Mouse (Mus musculus) spleen, postnatal 4 days (tissue): ENCODE data around the gene A4galt.
"Not testable (repeated sequence)": the region's sequence is repeated elsewhere in the genome, so short reads cannot be mapped to it uniquely, and the experiment has no call there.

Experiments
- DNase-seq, 2 experiments: peaks; one replicate each; pipeline ENCODE4 v3.0.0; 2022; ENCODE audit warnings: low spot score in 2 of 2

The A4galt gene

DNA sequence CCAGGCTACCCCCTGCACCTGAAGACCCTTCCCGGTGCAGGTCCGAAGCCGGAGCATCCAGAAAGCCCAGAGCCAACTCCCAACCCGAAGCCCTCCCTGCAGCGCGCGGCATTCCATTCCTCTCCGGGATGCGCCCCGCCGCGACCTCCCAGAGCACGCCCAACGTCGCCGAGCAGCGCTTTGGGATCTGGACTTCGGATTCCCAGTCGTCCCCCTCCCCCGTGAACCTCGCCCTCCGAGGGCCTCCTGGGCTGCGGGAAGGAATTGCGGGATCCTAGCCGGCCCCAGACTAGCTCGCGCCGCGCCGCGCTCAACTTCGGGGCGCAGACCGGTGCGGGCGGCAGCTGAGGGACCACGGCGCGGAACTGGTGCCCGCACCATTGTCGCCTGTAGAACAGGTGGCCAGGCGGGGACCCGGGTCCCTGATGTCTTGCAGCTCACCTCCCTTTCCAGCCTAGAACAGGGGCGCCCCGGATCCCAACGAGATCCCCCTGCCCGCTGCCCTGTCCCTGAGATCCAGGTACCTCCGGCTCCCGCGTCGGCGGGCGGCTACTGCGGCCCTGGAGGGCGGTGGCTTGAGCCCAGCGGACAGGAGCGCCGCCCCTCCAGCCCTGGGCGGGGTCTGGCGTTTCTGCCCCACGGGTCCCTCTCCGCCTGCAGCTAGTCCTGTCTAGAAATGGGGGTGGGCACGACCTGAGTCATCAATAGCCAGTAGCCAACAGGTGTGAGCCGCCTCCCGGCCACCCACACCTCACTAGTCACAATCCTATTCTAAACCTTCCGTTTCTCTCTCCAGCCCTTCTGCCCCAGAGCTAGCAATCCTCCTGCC is at the start of gene A4galt:
Gene A4galt, minus strand, starts transcription at position 599 of the 829 bp plus-strand sequence.
- no peak for DNase-seq

- DNase-seq, result no peak
These were observed 48.5 kb upstream of the A4galt start for GRCm38 (mm10) chr15:83299916-83300582.

- no peak for DNase-seq
These were observed 47.9 kb upstream of the A4galt start for GRCm38 (mm10) chr15:83299450-83299849.

DNA sequence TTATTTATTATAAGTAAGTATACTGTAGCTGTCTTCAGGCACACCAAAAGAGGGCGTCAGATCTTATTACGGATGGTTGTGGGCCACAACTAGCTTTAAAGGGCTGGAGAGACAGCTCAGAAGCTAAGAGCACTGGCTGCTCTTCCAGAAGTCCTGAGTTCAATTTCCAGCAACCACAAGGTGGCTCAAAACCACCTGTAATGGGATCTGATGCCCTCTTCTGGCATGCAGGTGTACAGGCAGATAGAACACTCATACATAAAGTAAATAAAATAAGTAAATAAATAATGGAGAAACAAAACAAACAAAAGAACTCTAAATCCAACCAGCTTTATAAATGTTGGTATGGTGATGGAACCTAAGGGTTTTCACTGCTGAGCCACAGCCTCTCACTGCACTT is 47.2 kb upstream of the A4galt start:
- DNase-seq, result no peak

GRCm38 (mm10) chr15:83298313-83298712 is 46.7 kb upstream of the A4galt start:
- no peak for DNase-seq

DNA sequence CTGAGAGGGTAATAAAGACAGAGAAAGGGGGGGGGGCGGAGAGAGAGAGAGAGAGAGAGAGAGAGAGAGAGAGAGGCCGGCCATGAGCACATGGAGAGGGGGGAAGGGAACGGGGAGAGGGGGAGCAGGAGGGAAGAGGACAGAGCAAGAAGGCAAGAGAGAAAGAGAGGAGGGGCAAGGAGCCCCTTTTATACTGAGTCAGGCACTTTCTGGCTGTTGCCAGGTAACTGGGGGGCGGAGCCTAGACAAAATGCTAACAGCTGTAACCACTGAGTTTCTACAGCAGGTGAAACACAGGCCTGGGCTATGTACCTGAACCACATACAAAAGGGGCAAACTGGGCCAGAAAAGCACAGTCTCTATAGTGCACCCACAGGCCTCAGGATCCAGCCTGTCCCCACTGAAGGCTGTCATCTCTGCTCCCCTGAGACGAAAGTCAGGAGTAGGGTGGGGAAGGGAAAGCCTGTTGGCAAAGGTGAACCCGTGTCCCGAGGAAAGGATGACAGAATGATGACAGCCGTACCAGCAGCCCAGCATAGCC is 45.3 kb upstream of the A4galt start:
- no peak for DNase-seq

DNA sequence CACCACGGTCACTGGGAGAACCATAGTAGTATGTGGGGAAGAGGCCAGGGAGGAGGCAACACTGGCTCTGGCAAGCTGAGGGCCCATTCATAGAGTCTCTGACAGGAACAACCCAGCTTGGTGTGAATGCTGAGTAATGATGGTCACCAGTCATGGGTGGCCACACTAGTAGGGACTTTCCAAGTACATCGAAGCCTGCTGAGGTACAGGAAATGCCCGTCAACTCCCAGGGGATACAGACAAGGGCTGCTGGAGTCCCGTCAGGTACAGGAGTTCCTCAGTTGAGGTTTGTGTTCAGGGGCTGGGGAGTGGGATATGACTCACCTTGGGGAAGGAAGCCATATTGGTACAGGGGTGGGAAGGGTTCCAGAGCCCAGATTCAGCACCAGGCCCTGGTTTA is 44.5 kb upstream of the A4galt start:
- no peak for DNase-seq

DNA sequence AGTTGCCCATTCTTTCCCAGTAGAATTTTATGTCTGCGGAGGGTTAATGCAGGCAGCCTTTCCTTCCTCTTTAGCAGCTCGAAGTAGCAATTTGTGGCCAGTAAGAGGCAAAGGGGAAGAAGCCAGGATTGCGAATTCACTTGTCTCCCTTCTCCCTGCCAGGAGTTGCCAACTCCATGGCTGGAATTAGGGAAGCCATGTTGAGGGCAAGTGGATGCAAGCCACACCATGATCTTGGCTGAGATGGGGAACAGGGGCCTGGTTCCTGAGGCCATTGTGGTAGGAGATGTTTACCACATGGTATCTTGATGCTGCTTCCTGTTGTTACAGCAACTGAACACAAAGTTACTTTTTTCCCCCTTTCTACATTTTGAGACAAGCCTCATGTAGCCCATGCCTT is 43.4 kb upstream of the A4galt start:
- DNase-seq, result no peak

DNA sequence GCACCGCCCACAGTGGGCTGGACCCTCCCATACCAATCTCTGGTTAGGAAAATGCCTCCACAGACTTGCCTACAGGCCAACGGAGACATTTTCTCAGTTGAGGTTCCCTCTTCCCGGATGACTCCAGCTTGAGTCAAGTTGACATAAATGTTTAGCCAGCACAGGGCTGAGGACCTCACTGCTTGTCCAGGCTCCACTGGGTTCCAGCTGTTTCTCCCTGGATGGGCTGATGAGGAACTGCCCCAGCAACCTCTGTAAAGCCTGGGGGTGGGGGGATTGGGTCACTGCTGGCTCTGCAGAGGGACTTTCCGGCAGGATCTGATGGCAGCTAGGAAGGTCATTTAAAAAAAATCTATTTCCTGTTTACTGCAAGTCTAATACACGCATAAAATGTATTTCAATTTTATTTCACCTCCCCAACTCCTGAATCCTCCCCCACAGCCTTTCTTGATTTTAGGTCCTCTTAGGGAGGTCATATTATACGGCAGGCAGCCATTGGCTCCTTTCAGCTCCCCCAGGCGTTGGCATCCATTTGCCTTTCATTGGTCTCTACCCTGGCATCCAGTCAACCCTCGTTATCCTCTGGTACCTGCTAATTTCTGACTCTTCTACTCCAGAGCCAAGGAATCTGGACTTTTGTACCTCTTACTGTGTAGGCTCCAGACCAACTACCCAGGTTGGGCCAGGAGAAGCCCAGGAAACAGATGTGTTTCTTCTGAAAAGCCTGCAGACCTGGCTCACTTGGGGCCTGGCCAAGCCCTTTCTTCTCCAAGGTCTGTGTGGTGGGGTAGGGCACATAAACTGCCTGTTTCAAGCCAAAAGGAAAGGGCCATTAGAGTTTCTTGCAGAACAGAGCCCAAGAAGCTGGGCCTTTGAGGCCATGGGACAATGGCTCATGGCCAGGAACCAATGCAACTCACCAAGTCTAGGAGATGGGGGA is 42.4 kb upstream of the A4galt start:
- no peak for DNase-seq

DNA sequence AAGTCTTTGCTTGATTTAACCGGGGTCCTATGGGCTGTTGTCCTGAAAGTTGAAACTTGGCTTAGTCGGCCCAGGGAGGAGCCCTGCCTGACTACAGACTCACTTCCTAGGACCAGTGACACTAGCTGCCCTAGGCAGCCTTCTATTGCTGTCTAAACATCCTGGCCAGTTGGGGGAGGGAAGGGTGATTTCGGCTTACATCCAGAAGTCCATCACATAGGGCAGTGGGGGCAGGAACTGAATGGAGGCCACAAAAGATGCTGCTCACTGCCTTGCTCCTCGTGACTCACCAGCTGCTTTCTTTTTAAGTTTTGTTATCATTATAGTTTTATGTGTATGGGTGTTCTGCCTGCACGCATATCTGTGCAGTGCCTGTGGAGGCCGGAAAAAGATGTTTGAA is 41.6 kb upstream of the A4galt start:
- no peak for DNase-seq

DNA sequence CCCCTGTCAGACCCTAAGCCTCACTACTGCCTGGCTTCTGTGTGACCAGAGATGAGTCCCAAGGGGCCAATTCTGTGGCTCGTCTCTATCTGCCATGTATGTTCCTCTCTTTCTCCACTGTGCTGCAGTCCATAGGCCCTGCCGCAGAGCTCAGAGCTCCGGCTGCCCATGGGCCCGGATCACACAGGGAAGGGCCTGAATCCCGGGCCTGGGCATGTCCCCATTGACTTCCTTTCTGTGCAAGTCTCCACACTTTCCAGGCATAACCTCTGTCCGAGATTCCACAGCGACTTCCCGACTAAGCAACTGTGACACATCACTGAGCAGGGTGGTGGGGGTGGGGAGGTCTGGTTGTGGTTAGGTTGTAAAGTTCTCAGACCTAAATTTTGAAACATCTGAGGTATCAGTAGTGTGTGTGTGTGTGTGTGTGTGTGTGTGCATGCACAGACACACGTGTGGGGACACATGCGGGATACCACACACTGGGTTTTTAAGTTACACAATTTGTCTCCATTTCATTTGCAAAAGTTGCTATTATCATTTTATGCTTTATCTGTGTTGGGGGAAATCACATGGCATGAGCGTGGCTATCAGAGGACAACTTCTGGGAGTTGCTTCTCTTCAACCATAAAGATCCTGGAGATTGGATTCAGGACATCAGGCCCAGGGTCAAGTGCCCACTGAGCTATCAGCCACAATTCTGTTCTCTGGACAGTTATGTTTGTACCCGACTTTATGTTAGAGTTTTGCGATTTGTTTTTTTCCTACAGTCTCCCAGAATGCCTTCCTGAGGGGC is 40.9 kb upstream of the A4galt start:
- DNase-seq, result no peak

- DNase-seq, result no peak
These were observed 39.3 kb upstream of the A4galt start for GRCm38 (mm10) chr15:83290899-83291298.

DNA sequence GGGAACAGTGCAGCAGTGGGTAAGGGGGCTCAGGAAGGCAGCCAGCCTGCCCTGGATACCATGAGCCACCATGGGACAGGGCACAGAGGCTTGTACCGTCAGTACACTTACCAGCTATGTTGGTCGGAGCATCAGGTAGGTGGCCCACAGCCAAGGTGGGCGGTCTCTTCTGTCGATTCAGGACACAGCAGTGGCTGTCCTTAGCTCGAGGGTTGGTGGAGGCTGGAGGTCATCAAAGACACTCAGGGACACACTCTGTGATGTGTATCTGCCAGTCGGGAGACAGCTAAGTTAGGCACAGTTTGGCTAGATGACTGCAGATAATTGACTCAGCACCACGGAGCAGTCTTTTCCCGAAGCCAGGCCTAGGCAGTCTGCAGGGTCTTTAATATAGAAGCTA is 33.3 kb upstream of the A4galt start:
- no peak for DNase-seq

DNA sequence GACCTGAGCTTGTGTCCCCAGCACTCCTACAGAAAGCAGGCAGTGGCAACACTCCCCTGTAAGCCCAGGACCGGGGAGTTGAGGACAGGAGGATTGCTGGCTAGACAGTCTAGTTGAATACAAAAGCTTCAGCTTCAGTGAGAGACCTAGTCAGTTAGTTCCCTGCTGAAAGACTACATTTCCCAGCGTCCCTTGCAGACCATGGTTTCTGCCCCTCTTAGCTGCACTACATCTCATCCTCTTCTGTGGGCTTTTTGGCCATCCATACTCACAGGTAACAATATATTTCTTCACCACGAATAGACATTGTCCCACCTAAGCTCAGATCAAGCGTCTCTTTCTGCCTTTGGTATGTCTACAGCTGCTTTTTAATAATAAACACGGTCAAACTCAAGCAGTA is 30.8 kb upstream of the A4galt start:
- no peak for DNase-seq

- DNase-seq, result no peak
These were observed 29.7 kb upstream of the A4galt start for GRCm38 (mm10) chr15:83281303-83281702.

GRCm38 (mm10) chr15:83278579-83278978 is 27.0 kb upstream of the A4galt start:
- DNase-seq, result no peak

DNA sequence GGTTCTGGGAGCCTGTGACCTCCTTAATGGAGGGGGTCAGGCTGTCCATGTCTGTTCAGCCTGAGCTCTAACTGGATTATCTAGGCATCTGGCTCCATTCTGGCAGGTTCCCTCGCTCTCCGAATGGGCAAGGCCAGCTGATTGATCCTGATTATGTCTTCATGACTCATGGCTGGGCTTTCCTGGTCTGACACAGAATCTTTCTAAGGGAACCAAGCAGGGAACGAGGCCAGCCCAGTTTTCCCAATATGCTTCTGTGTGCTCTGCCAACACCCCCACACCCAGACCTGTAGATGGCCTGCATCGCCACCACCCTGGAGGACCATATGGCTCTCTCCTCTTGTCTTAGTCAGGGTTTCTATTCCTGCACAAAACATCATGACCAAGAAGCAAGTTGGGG is 25.9 kb upstream of the A4galt start:
- no peak for DNase-seq

DNA sequence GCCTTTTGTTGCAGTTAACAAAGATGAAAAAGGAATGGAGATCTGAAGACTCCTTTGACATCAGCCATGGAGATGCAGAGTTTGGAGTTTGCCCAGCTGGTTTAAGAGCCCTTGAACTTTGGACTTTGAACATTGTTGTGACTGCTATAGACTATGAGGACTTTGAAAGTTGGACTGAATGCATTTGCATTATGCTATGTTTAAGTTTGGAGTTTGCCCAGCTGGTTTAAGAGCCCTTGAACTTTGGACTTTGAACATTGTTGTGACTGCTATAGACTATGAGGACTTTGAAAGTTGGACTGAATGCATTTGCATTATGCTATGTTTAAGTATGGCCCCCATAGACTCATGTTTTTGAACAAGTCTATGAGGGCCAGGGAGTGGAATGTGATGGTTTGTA is 22.7 kb upstream of the A4galt start:
- not testable (repeated sequence) for DNase-seq

DNA sequence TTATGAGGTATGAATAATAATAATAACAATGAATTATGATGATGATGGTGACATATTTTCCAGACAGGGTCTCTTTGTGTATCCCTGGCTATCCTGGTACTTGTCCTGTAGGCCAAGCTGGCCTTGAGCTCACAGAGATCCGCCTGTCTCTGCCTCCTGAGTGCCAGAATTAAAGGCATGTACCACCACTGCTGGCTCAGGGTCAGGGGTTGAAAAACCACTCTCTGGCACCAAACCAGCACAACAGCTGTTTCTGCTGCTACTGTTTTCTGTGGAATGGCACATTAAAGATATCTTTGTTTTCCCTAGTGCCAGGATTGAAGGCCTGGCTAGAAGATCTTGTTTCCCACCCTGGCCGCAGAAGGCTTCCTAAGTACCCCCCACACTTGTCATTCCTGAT is 21.4 kb upstream of the A4galt start:
- no peak for DNase-seq

DNA sequence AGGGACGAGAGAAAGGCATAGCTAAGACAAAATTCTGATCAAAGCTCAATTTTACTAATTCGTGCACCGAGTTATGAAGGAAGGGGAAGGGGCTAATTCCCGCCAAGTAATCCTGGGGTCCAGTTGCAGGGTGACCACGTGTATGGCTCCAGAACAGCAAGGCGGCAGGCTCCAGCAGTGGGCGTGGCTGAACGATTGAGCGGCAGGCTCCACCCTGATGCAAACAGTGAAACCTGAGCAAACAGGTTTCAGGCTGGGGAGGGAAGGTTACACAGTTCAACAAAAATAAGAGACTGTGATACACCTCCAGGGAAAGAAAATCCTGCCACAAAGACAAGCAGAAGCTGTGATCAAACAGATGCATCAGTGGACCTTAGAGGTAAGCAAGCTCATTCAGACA is 19.6 kb upstream of the A4galt start:
- not testable (repeated sequence) for DNase-seq

DNA sequence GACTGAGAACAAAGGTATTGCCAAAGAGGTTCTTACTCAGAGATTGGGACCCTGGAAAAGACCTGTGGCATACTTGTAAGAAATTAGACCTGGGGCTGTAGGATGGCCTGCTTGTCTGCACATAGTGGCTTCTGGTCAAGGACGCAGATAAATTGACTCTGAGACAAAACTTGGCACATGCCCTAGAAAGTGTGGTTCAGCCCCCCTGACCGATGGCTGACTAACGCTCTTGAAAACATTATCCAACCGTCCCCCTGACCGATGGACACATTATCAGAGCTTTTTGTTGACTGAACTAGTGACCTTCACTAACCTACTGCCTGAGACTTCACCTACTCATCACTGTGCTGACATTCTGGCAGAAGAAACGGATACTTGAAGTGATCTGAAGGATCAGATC is 18.4 kb upstream of the A4galt start:
- not testable (repeated sequence) for DNase-seq
